Mouse (Mus musculus) retina, embryonic 14.5 days (tissue): ENCODE results near the gene Ngdn.
"Not testable (repeated sequence)": the region's sequence is repeated elsewhere in the genome, so short reads cannot be mapped to it uniquely, and the experiment has no call there.

ENCODE experiments used
- DNase-seq: peaks from one replicate; pipeline ENCODE4 v3.0.0-alpha.2; 2015; ENCODE audit warnings: low spot score

The Ngdn gene

GRCm38 (mm10) chr14:55014991-55015766 is at the start of gene Ngdn:
Gene Ngdn (plus strand): TSS chr14:55015454.
- peak; percentile 100 for DNase-seq

- DNase-seq, result no peak
Measured at GRCm38 (mm10) chr14:54965631-54966030, 49.6 kb upstream of the Ngdn start.

GRCm38 (mm10) chr14:54966320-54966977 is 48.8 kb upstream of the Ngdn start, which contains the start of gene Myh6:
Gene Myh6 (minus strand): TSS chr14:54966927.
- DNase-seq, result no peak

- DNase-seq, result no peak
Measured at GRCm38 (mm10) chr14:54967874-54968273, 47.4 kb upstream of the Ngdn start.

- DNase-seq, result no peak
Measured at GRCm38 (mm10) chr14:54968344-54968743, 46.9 kb upstream of the Ngdn start.

- not testable (repeated sequence) for DNase-seq
Measured at GRCm38 (mm10) chr14:54972786-54973185, 42.5 kb upstream of the Ngdn start.

- peak; percentile 44 for DNase-seq
Measured at GRCm38 (mm10) chr14:54974068-54974791, 41.0 kb upstream of the Ngdn start.

- DNase-seq, result no peak
Measured at GRCm38 (mm10) chr14:54976633-54977032, 38.6 kb upstream of the Ngdn start, which contains the start of gene Gm17428. Gene Gm17428 (plus strand): TSS chr14:54976933.

GRCm38 (mm10) chr14:54978664-54979063 is 36.6 kb upstream of the Ngdn start:
- no peak for DNase-seq

- DNase-seq, result no peak
Measured at GRCm38 (mm10) chr14:54981934-54982333, 33.3 kb upstream of the Ngdn start.

GRCm38 (mm10) chr14:54988350-54988874 is 26.8 kb upstream of the Ngdn start:
- not testable (repeated sequence) for DNase-seq

- no peak for DNase-seq
Measured at GRCm38 (mm10) chr14:54988882-54989281, 26.4 kb upstream of the Ngdn start.

- no peak for DNase-seq
Measured at GRCm38 (mm10) chr14:54989886-54990441, 25.3 kb upstream of the Ngdn start.

GRCm38 (mm10) chr14:54992196-54992595 is 23.1 kb upstream of the Ngdn start:
- DNase-seq, result no peak

GRCm38 (mm10) chr14:54993636-54994035 is 21.6 kb upstream of the Ngdn start:
- no peak for DNase-seq

- no peak for DNase-seq
Measured at GRCm38 (mm10) chr14:54994136-54994868, 21.0 kb upstream of the Ngdn start, which contains the start of gene Myh7. Gene Myh7 (minus strand): TSS chr14:54994626.

- no peak for DNase-seq
Measured at GRCm38 (mm10) chr14:54994869-54995186, 20.4 kb upstream of the Ngdn start.

GRCm38 (mm10) chr14:54995457-54996138 is 19.7 kb upstream of the Ngdn start:
- peak; percentile 39 for DNase-seq

- no peak for DNase-seq
Measured at GRCm38 (mm10) chr14:54996793-54997192, 18.5 kb upstream of the Ngdn start.

GRCm38 (mm10) chr14:54997297-54997696 is 18.0 kb upstream of the Ngdn start:
- DNase-seq, result no peak

- DNase-seq, result no peak
Measured at GRCm38 (mm10) chr14:54998680-54999079, 16.6 kb upstream of the Ngdn start.
